Mouse (Mus musculus): Measurements from ENCODE around the gene Dgki.

GRCm38 (mm10) chr6:37113048-37113447 is 186.9 kb downstream of the Dgki start:
- TF ChIP-seq CTCF (IDR thresholded peaks at IDR 0.05; ENCODE audit: borderline replicate concordance, insufficient read depth, low read depth, low read length) (no peak), POLR2A (IDR thresholded peaks at IDR 0.05; ENCODE audit: borderline replicate concordance, insufficient read depth, low read length) (no peak)

Measured in cerebellum, adult 2 months (tissue).